Mouse (Mus musculus) central nervous system, embryonic 18 days (tissue): ENCODE measurements around the gene Lce1b. TPM values are rescaled to one million over a fixed set of nuclear protein-coding genes. Genes with fewer than 3 reads are reported as not detected.

Experiments used
- polyA plus RNA-seq: library from polyadenylated mRNA; depleted of rRNA; stranded (reverse); fragments of >200 nt; gene quantifications from 2 replicates; pipeline ENCODE4 v1.2.3, GENCODE M21; 2012; rRNA removed

Gene Lce1b
- not detected in 2 replicates for polyA plus RNA-seq

DNA sequence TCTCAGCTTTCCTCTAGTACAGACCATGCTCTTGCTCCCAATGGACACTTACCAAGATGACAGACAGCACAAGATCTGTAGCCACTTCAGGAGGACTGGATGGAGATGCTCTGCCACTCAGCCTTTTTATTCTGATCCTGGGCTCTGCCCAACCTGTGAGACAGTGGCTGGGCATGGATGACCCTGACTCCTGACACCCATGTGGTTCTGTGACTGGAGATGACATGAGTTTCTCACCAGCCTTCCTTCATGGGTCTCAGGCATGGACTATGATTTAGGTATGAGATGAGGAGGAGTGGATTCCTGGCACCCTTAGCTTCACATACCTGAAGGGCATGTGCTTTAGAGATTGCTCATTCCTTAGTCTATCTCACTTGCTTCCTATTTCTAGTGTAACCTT is at the start of gene Lce1b:
Gene Lce1b (minus strand): TSS at position 101 of the 400 bp plus-strand sequence.

DNA sequence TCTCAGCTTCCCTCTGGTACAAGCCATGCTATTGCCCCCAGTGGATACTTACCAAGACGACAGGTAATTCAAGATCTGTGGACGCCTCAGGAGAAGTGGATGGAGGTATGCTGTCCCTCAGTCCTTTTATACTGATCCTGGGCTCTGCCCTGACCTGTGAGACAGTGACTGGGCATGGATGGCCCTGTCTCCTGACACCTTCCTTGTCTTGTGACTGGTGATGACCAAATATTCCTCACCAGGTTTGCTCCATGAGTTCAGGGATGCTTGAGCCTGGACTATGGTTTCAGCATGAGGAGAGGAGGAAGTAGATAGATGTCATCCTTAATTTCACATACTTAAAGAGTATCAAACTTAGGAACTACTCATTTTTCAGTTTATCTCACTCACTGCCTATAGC is 30.4 kb upstream of the Lce1b start, which contains the start of gene Lce1d:
Gene Lce1d (minus strand): TSS at position 101 of the 400 bp plus-strand sequence.

GRCm38 (mm10) chr3:92678947-92679346 is 22.2 kb upstream of the Lce1b start, which contains the start of gene Lce1c:
Gene Lce1c (plus strand): TSS chr3:92679247.

DNA sequence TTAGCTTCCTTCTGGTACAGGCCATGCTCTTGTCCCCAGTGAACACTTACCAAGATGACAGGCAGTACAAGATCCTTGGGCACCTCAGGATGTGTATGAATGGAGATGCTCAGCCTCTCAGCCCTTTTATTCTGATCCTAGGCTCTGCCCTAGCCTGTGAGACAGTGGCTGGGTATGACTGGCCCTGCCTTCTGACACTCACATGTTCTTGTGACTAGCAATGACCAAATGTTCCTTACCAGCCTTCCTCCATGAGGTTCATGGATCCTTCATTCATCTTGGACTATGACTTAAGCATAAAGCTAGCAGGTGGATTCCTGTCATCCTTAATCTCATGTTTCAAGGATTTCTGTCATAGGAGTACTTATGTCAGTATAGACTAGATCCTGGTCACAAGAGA is 13.5 kb upstream of the Lce1b start, which contains the start of gene Lce1a2:
Gene Lce1a2 (minus strand): TSS at position 101 of the 400 bp plus-strand sequence.

GRCm38 (mm10) chr3:92648207-92648606 is 8.5 kb downstream of the Lce1b start, which contains the start of gene Lce1a1:
Gene Lce1a1 (minus strand): TSS chr3:92648307.

DNA sequence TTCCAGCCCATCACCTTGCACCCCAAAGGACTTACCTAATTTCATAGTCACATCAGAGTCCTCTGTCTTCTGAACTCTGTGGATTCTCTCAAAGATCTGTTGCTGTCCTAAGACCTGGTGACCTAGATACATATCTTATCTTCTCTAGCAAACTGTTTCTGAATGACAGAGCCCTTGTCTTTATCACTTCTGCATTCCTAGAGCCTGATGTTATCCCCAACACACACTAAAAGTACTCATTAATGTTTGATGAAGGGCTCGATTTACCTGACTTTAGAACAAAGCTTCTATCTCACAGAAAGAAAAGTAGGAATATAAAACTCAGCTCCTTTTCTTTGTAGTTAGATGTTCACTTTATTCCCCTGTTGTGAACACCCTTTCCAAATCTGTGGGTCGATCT is 35.2 kb downstream of the Lce1b start, which contains the start of gene Lce6a:
Gene Lce6a (minus strand): TSS at position 101 of the 400 bp plus-strand sequence.

DNA sequence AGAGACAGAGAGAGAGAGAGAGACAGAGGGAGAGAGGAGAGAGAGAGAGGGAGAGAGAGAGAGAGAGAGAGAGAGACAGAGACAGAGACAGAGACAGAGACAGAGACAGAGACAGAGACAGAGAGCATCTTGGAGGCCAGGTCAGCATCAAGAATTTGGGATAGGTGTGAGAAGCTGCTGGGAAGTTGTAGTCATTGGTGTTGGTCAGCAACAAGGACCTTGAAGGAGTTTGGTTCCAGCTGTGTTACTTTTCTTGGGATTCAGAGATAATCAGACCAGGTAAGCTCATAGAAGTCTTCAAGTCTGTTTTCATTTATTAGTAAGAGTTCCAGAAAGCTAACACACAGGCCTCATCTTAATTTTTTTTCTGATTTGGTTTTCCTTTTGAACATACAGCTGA is 49.3 kb downstream of the Lce1b start, which contains the start of gene 2210017I01Rik:
Gene 2210017I01Rik (minus strand): TSS at position 101 of the 400 bp plus-strand sequence.

Other genes with a start within 250 kb of the Lce1b start
- gene Sprr2i, start 248.9 kb downstream of the Lce1b start, polyA plus RNA-seq: 0.30 TPM in 1 of 2 replicates, not detected in the other
- gene Sprr2j-ps, start 238.8 kb downstream of the Lce1b start, polyA plus RNA-seq: not detected in 2 replicates
- 3.7 and 6.2 TPM in 2 replicates for gene Gm9774, start 227.5 kb downstream of the Lce1b start, polyA plus RNA-seq
- gene Sprr2k, start 224.3 kb downstream of the Lce1b start, polyA plus RNA-seq: not detected in 2 replicates
- gene Sprr1b, start 218.1 kb downstream of the Lce1b start, polyA plus RNA-seq: not detected in 2 replicates
- gene Sprr3, start 198.2 kb downstream of the Lce1b start, polyA plus RNA-seq: not detected in 2 replicates
- gene Sprr1a, start 171.0 kb downstream of the Lce1b start, polyA plus RNA-seq: 0.07 and 0.25 TPM in 2 replicates
- gene Sprr4, start 156.4 kb downstream of the Lce1b start, polyA plus RNA-seq: not detected in 2 replicates
- not detected in 2 replicates for gene 2310046K23Rik, start 122.4 kb downstream of the Lce1b start, polyA plus RNA-seq
- gene Ivl, start 83.2 kb downstream of the Lce1b start, polyA plus RNA-seq: not detected in 2 replicates
- not detected in 2 replicates for gene Smcp, start 67.9 kb downstream of the Lce1b start, polyA plus RNA-seq
- not detected in 2 replicates for gene 2210017I01Rik, start 49.4 kb downstream of the Lce1b start, polyA plus RNA-seq
- not detected in 2 replicates for gene Lce6a, start 35.3 kb downstream of the Lce1b start, polyA plus RNA-seq
- gene Lce1a1, start 8.6 kb downstream of the Lce1b start, polyA plus RNA-seq: not detected in 2 replicates
- gene Lce1a2, start 13.4 kb upstream of the Lce1b start, polyA plus RNA-seq: not detected in 2 replicates
- not detected in 2 replicates for gene Lce1c, start 22.3 kb upstream of the Lce1b start, polyA plus RNA-seq
- gene Lce1d, start 30.3 kb upstream of the Lce1b start, polyA plus RNA-seq: not detected in 2 replicates
- not detected in 2 replicates for gene Lce1e, start 52.1 kb upstream of the Lce1b start, polyA plus RNA-seq
- not detected in 2 replicates for gene Lce1f, start 63.4 kb upstream of the Lce1b start, polyA plus RNA-seq
- not detected in 2 replicates for gene Gm38119, start 82.2 kb upstream of the Lce1b start, polyA plus RNA-seq
- not detected in 2 replicates for gene Lce1g, start 95.4 kb upstream of the Lce1b start, polyA plus RNA-seq
- gene Lce1h, start 108.1 kb upstream of the Lce1b start, polyA plus RNA-seq: not detected in 2 replicates
- not detected in 2 replicates for gene Lce1i, start 122.0 kb upstream of the Lce1b start, polyA plus RNA-seq
- gene Lce1j, start 133.6 kb upstream of the Lce1b start, polyA plus RNA-seq: not detected in 2 replicates
- gene Lce1k, start 151.0 kb upstream of the Lce1b start, polyA plus RNA-seq: not detected in 2 replicates
- not detected in 2 replicates for gene Kprp, start 170.3 kb upstream of the Lce1b start, polyA plus RNA-seq
- not detected in 2 replicates for gene Lce1l, start 194.4 kb upstream of the Lce1b start, polyA plus RNA-seq
- not detected in 2 replicates for gene 2310050C09Rik, start 213.3 kb upstream of the Lce1b start, polyA plus RNA-seq